Mouse (Mus musculus) hindbrain, embryonic 16.5 days (tissue): ENCODE measurements at regions not wholly inside any gene's neighbourhood (a gene's known extent, or its start where the extent isn't known, plus 50 kb on each side); places are given as distances from the start of the nearest gene placed in this dataset.

Experiments used
- ATAC-seq: fragments of 200-750 bp; cut with Nextera tagmentation; 2 replicates; pipeline ENCODE4 v1.8.0; 2017; ENCODE audit warnings: moderate TSS enrichment, moderate library complexity
- H3K27ac ChIP-seq: fragments of 300-500 bp; sonication (generic); 2 replicates; pipeline ENCODE4 v1.5.1; 2014; ENCODE audit warnings: low read depth, mild to moderate bottlenecking, control low read depth, low read length, moderate library complexity
- H3K27me3 ChIP-seq: fragments of 300-500 bp; sonication (generic); replicated peaks from 2 replicates; pipeline ENCODE4 v1.6.1; 2014; ENCODE audit warnings: low read length; ENCODE audit not compliant: control insufficient read depth, insufficient read depth
- H3K36me3 ChIP-seq: fragments of 300-500 bp; sonication (generic); 2 replicates; pipeline ENCODE4 v1.6.1; 2014; ENCODE audit warnings: mild to moderate bottlenecking, low read length, moderate library complexity, mixed read lengths; ENCODE audit not compliant: control insufficient read depth, insufficient read depth
- H3K4me1 ChIP-seq: fragments of 300-500 bp; sonication (generic); 2 replicates; pipeline ENCODE4 v1.6.1; 2014; ENCODE audit warnings: low read depth, low read length; ENCODE audit not compliant: control insufficient read depth, insufficient read depth
- H3K4me2 ChIP-seq: fragments of 300-500 bp; sonication (generic); 2 replicates; pipeline ENCODE4 v1.6.1; 2014; ENCODE audit warnings: mild to moderate bottlenecking, low read length, control low read depth, moderate library complexity
- H3K4me3 ChIP-seq: fragments of 300-500 bp; sonication (generic); 2 replicates; pipeline ENCODE4 v1.5.1; 2014; ENCODE audit warnings: mild to moderate bottlenecking, low read length, control low read depth, moderate library complexity
- H3K9ac ChIP-seq: fragments of 300-500 bp; sonication (generic); 2 replicates; pipeline ENCODE4 v1.6.1; 2014; ENCODE audit warnings: low read depth, mild to moderate bottlenecking, control low read depth, low read length, moderate library complexity
- H3K9me3 ChIP-seq: fragments of 300-500 bp; sonication (generic); 2 replicates; pipeline ENCODE4 v1.6.1; 2014; ENCODE audit warnings: mild to moderate bottlenecking, low read length, moderate library complexity; ENCODE audit not compliant: control insufficient read depth
- WGBS: fragments of 180-500 bp; shearing (Covaris S2); extraction: QIAGEN DNeasy Blood & Tissue Kit; methylation state at CpG from one replicate; pipeline ENCODE4 v1.1.7; 2014; 5-methylcytosine and 5-hydroxymethylcytosine counted together

DNA sequence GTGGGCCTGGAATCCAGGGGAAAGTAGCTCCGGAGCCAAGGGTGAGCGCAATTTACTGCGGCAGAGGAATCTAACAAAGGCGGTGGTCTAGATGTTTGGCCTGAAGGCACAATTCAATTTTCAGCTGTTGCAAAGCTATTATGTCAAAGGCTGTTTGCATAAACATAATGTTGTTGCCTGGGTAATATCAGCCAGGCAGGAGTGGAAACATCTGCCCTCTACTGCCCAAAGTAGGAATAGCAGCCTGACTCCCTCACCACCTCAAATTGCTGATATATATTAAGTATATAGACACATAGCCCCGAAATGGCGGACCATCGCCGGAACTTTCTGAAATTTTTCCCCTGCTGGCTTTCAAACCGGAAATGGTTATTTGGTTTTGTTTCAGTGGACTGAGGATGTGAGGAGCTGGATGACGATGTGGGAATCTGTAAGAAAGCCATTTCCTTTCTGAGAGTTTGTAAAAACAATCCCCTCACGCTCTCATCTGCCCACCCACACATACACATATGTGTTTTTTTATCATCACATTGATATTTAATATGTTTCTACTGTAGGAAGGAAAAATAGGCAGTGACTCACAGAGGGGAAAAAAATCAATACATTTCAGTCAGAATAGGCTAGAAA is 173.1 kb upstream of the Clint1 start:
- Histone ChIP-seq H3K9ac (no peak overlapping the region), H3K9me3 (no peaks in the 10 kb centered on the region), H3K27ac (no peak overlapping the region; the same call in 1 of the 2 replicates), H3K36me3 (no peaks in the 10 kb centered on the region), H3K4me3 (no peak overlapping the region), H3K4me2 (peak overlapping the region; percentile 32), H3K4me1 (peaks cover 3% of the 10 kb centered on the region; the same call in 1 of the 2 replicates), H3K27me3 (no peaks in the 10 kb centered on the region)
- peak; percentile 76 for ATAC-seq
- WGBS, result 41% methylated on average over 11 of the region's 11 CpGs

DNA sequence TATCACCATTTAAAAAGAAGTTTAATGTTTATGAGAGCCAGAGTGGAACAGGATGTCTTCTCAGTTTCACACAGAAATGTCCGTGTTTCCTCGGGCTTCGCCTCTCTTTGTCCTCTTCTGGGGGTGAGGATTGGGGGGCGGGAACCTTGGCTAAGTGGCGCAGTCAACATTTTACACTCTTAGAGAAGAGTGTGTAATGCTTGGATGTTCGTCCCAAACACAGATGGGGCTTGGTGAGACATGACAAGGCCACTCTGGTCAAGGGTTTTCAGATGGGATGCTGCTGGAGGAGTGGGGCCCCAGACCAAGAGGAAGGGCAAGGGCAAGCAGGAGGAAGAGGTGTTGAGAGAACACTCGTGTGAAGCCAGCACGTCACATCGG is 172.6 kb upstream of the Clint1 start:
- Histone ChIP-seq H3K27me3 (no peaks in the 10 kb centered on the region), H3K9ac (no peak overlapping the region), H3K27ac (no peak overlapping the region), H3K9me3 (no peaks in the 10 kb centered on the region), H3K4me1 (peaks cover 3% of the 10 kb centered on the region; the same call in 1 of the 2 replicates), H3K36me3 (no peaks in the 10 kb centered on the region), H3K4me2 (no peak overlapping the region), H3K4me3 (no peak overlapping the region)
- ATAC-seq, result no peak
- WGBS, result 89% methylated on average over 9 of the region's 9 CpGs

DNA sequence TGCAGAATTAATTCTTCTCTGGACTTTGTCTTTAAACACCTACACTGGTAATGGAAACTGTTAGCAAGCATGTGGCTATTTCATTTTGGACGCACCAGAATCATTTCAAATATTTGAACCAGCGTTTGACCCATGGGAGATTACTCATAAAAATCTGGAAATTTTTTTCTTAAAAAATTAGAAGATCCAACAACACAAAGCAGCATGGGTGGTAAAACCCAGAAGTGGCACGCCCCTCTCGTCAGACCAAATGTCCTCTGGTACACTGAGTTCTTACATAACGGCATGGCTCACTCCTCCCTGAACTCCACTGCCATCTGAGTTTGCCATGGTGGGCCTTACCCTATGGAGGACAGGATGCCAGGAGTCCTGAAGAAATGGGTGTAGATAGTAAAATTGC is 166.3 kb upstream of the Clint1 start:
- Histone ChIP-seq H3K27ac (no peak overlapping the region), H3K4me3 (no peak overlapping the region), H3K27me3 (no peaks in the 10 kb centered on the region), H3K4me2 (no peak overlapping the region), H3K36me3 (no peaks in the 10 kb centered on the region), H3K4me1 (no peaks in the 10 kb centered on the region), H3K9me3 (no peaks in the 10 kb centered on the region), H3K9ac (no peak overlapping the region)
- ATAC-seq, result no peak
- 92% methylated on average over 5 of the region's 5 CpGs for WGBS

DNA sequence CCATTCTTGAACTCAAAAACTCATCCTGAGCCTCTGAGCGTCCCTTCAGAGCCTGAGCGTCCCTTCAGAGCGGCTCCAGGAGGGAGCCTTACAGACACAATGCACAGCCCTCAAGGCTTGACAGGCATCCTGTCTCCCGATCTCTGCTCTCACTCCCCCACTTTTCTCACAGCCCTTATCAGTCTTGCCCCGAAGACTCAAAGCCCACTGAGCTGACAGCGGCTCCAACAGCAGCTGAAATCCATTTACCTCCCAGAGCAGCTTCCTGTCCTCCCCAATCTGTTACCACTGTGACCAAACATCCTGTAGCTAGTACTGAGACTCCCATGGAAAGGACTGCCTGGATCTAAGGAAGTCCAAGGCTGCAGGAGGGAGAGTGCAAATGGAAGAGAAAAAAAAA is 158.6 kb upstream of the Clint1 start:
- WGBS, result 70% methylated on average over 6 of the region's 6 CpGs
- Histone ChIP-seq H3K27me3 (no peaks in the 10 kb centered on the region), H3K9me3 (no peaks in the 10 kb centered on the region), H3K36me3 (no peaks in the 10 kb centered on the region), H3K4me2 (no peak overlapping the region), H3K4me3 (no peak overlapping the region), H3K4me1 (no peaks in the 10 kb centered on the region), H3K9ac (no peak overlapping the region), H3K27ac (no peak overlapping the region)
- ATAC-seq, result no peak

GRCm38 (mm10) chr11:45701506-45701905 is 150.3 kb upstream of the Clint1 start:
- Histone ChIP-seq H3K4me2 (no peak overlapping the region), H3K27me3 (no peaks in the 10 kb centered on the region), H3K4me1 (no peaks in the 10 kb centered on the region), H3K4me3 (no peak overlapping the region), H3K27ac (no peak overlapping the region), H3K9me3 (no peaks in the 10 kb centered on the region), H3K36me3 (no peaks in the 10 kb centered on the region), H3K9ac (no peak overlapping the region)
- WGBS, result 63% methylated on average over 3 of the region's 3 CpGs
- ATAC-seq, result no peak

- H3K9me3 ChIP-seq, result no peaks in the 10 kb centered on the region
- no peak for ATAC-seq
- H3K4me1 ChIP-seq, result no peaks in the 10 kb centered on the region
- H3K9ac ChIP-seq, result no peak overlapping the region
- WGBS, result 28% methylated on average over 3 of the region's 3 CpGs
- H3K27me3 ChIP-seq, result no peaks in the 10 kb centered on the region
- no peak overlapping the region for H3K4me3 ChIP-seq
- H3K4me2 ChIP-seq, result no peak overlapping the region
- H3K27ac ChIP-seq, result no peak overlapping the region
- no peaks in the 10 kb centered on the region for H3K36me3 ChIP-seq
Observed at GRCm38 (mm10) chr11:45702916-45703315, 148.9 kb upstream of the Clint1 start.

GRCm38 (mm10) chr11:45704411-45704810 is 147.4 kb upstream of the Clint1 start:
- no peaks in the 10 kb centered on the region for H3K9me3 ChIP-seq
- no peak overlapping the region for H3K9ac ChIP-seq
- H3K27ac ChIP-seq, result no peak overlapping the region
- no peak for ATAC-seq
- WGBS, result 67% methylated on average over 5 of the region's 5 CpGs
- no peaks in the 10 kb centered on the region for H3K36me3 ChIP-seq
- H3K4me3 ChIP-seq, result no peak overlapping the region
- H3K4me1 ChIP-seq, result no peaks in the 10 kb centered on the region
- no peak overlapping the region for H3K4me2 ChIP-seq
- no peaks in the 10 kb centered on the region for H3K27me3 ChIP-seq

- no peak overlapping the region for H3K27ac ChIP-seq
- H3K36me3 ChIP-seq, result no peaks in the 10 kb centered on the region
- no peak overlapping the region for H3K9ac ChIP-seq
- no peaks in the 10 kb centered on the region for H3K4me1 ChIP-seq
- H3K27me3 ChIP-seq, result no peaks in the 10 kb centered on the region
- no peaks in the 10 kb centered on the region for H3K9me3 ChIP-seq
- WGBS, result 74% methylated on average over 2 of the region's 2 CpGs
- H3K4me2 ChIP-seq, result no peak overlapping the region
- H3K4me3 ChIP-seq, result no peak overlapping the region
- ATAC-seq, result no peak
Observed at GRCm38 (mm10) chr11:45718630-45719029, 133.2 kb upstream of the Clint1 start.

DNA sequence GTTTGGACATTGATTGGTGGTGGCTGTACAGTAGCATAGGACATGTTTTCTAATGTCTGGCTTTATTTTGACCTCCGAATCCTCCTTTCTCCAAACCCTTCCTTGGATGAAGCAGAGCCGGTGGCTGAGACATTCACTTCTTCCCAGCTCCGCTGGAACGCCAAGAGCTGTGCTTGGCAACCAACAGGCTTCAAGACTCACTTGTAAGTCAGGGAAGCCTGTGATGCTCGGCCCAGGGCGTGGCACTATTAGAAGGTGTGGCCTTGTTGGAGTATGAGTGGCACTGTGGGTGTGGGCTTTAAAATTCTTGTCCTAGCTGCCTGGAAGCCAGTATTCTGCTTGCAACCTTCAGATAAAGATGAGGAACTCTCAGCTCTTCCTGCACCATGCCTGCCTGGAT is 132.0 kb upstream of the Clint1 start:
- H3K9me3 ChIP-seq, result no peaks in the 10 kb centered on the region
- no peak for ATAC-seq
- H3K4me2 ChIP-seq, result no peak overlapping the region
- H3K9ac ChIP-seq, result no peak overlapping the region
- H3K4me3 ChIP-seq, result no peak overlapping the region
- H3K27me3 ChIP-seq, result no peaks in the 10 kb centered on the region
- WGBS, result 89% methylated on average over 6 of the region's 6 CpGs
- H3K36me3 ChIP-seq, result no peaks in the 10 kb centered on the region
- no peak overlapping the region for H3K27ac ChIP-seq
- H3K4me1 ChIP-seq, result no peaks in the 10 kb centered on the region

GRCm38 (mm10) chr11:45736561-45736960 is 115.3 kb upstream of the Clint1 start:
- H3K27me3 ChIP-seq, result no peaks in the 10 kb centered on the region
- H3K9ac ChIP-seq, result no peak overlapping the region
- H3K4me2 ChIP-seq, result no peak overlapping the region
- H3K9me3 ChIP-seq, result no peaks in the 10 kb centered on the region
- no peak overlapping the region for H3K27ac ChIP-seq
- H3K36me3 ChIP-seq, result no peaks in the 10 kb centered on the region
- H3K4me1 ChIP-seq, result no peaks in the 10 kb centered on the region
- WGBS, result 49% methylated on average over 3 of the region's 3 CpGs
- ATAC-seq, result no peak
- no peak overlapping the region for H3K4me3 ChIP-seq
